Mouse (Mus musculus) cerebellum, adult 2 months (tissue): ENCODE data around the gene H2-T3. TPM values are rescaled to one million over a fixed set of nuclear protein-coding genes. Genes with fewer than 3 reads are reported as not detected.
"Not testable (repeated sequence)": the region's sequence is repeated elsewhere in the genome, so short reads cannot be mapped to it uniquely, and the experiment has no call there.

Experiments
- DNase-seq, 2 experiments: peaks; one replicate each; pipeline ENCODE4 v3.0.0; 2021
- H3K27ac ChIP-seq: fragments of 200-500 bp; 2 replicates; pipeline ENCODE4 v1.5.1; 2012; ENCODE audit warnings: low read length, control low read depth, inconsistent platforms; ENCODE audit not compliant: insufficient read depth
- H3K27me3 ChIP-seq: fragments of 200-500 bp; 2 replicates; pipeline ENCODE4 v1.6.1; 2012; ENCODE audit warnings: inconsistent platforms, mild to moderate bottlenecking, low read length, moderate library complexity; ENCODE audit not compliant: control insufficient read depth, insufficient read depth
- H3K4me1 ChIP-seq: fragments of 200-500 bp; 2 replicates; pipeline ENCODE4 v1.6.1; 2011; ENCODE audit warnings: low read length; ENCODE audit not compliant: control insufficient read depth, insufficient read depth
- H3K4me3 ChIP-seq: fragments of 200-500 bp; replicated peaks from 2 replicates; pipeline ENCODE3; 2011; ENCODE audit warnings: mild to moderate bottlenecking, low read depth, low read length, control low read depth; ENCODE audit not compliant: insufficient read depth
- CTCF ChIP-seq: fragments of 200-500 bp; IDR thresholded peaks from 2 replicates; pipeline ENCODE4 v1.5.1; 2011; ENCODE audit warnings: low read depth, mild to moderate bottlenecking, control low read depth, low read length, moderate library complexity, borderline replicate concordance; ENCODE audit not compliant: insufficient read depth
- POLR2A ChIP-seq: fragments of 200-500 bp; IDR thresholded peaks from 2 replicates; pipeline ENCODE4 v1.6.1; 2011; ENCODE audit warnings: low read length, control low read depth, borderline replicate concordance; ENCODE audit not compliant: insufficient read depth
- WGBS: fragments of 180-500 bp; shearing (Covaris S2); methylation state at CpG from one replicate; pipeline ENCODE4 v1.1.7; 2018; 5-methylcytosine and 5-hydroxymethylcytosine counted together
- polyA plus RNA-seq: library from polyadenylated mRNA; depleted of rRNA; stranded (reverse); fragments of >200 nt; gene quantifications from 2 replicates; pipeline ENCODE4 v1.2.3, GENCODE M21; 2012; rRNA removed

H2-T3 gene
- polyA plus RNA-seq, 1 experiment: not detected

DNA sequence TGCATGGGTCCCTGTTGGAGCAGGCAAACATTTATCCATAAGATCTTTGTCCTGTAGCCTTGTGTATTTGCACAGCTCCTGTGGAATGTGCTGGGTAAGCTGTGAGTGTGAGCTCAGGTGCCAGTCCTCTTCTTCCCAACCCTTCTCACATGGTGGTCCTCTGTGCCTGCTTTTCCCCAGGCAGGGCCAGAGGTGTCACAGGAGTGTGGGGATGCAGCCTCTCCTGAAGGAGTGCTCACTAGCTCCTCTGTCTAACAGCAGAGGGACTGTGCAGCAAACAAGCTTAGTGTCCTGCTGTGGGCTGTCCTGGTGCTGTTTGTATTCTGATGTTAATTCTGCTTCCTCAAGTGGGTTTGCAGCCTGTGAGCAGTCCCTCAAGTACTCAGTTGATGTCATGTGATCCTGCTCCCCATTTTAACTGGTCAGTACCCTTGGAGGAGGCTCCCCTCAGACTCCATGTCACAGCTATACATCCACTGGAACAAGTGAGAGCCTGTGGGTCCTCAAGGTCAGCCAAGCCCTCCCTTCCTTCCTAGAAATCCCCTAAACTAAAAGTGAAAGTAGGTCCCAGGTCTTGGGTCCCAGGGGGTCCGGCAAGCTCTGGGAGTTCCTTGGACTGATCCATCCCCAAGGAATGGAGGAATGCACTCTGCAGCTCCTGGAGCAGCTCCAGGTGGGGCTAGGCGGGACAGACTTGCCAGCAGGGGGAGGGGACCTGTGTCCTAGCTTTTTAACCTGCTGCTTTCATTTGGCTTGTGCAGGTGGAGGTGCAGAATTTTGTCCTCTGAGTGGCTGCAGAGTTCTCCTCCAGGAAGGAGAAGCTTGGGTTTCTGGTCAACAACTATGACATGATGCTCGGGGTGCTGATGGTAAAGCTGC lies 35.6 kb downstream of the H2-T3 start:
- no peak for DNase-seq
- H3K4me3 ChIP-seq: no peak overlapping the region
- H3K4me1 ChIP-seq: no peaks in the 10 kb centered on the region
- 20% methylated on average over 3 of the region's 3 CpGs for WGBS
- no peak overlapping the region for H3K27ac ChIP-seq
- peaks cover 1% of the 10 kb centered on the region; the same call in 1 of the 2 replicates for H3K27me3 ChIP-seq
- TF ChIP-seq CTCF (no peak), POLR2A (no peak)

DNA sequence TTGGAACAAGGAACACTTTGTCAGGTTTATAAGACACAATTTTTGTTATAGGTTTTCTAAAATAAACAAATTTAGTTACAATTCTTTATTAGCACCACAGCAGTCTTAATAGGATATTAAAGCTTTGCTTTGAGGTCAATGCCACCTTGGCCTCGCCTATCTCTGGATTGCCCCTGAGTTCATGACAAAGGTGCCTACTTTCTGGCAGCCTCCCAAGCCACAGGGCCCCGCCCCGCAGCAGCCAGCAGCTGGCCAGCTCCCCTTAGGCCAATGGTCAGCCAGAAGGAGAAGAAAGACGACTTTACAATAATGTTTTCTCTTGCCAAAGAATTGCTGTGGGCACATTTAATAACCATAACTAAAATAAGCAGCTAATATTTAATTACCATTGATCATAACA lies 38.9 kb downstream of the H2-T3 start:
- H3K27ac ChIP-seq, H3K4me3 ChIP-seq, H3K27me3 ChIP-seq, H3K4me1 ChIP-seq, DNase-seq: not testable (repeated sequence)
- 37% methylated on average over 4 of the region's 4 CpGs for WGBS

DNA sequence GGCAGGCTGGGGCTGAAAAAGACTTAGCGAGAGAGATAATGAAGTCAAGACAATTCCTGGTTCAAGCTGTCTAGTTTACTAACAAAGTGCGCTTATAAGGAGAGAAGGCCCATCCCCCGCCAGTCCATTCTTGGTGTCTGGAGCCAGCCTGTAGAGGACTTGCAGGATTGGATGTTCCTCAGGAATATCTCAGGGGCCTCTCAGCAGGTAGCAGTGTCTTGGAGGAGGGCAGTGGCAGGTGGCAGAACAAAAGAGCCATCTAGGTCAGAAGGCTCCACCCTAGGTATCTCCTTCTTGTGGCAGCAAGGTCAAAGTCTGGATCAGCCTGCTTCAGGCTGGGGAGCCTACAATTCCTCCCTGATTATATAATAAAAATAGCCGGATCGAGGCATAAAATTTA lies 41.6 kb downstream of the H2-T3 start:
- not testable (repeated sequence) for DNase-seq, H3K27me3 ChIP-seq
- WGBS: 89% methylated on average over 5 of the region's 5 CpGs

DNA sequence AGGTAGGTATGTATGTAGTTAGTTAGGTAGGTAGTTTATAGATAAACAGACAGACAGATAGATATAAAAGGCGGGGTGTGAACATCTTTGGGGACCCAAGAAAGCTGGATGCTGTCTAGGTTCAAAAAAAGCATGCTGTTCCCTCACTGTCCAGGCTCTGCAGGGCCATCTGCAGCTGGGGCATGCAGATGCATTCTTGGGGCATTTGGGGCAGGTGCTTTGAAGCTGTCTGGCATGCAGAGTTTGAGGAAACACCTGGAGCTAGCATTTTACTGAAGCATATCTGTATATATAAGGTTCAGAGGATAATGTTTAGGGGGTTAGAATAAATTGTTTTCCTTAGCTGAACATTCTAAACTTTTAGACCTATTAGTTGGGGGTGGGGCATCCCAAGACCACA lies 43.1 kb downstream of the H2-T3 start:
- not testable (repeated sequence) for DNase-seq, H3K27me3 ChIP-seq, H3K4me3 ChIP-seq, H3K4me1 ChIP-seq, H3K27ac ChIP-seq
- WGBS: 81% methylated on average over 1 of the region's 1 CpGs

More for the DNA sequence above, 41.6 kb downstream of the H2-T3 start:
- not testable (repeated sequence) for H3K4me3 ChIP-seq, H3K27ac ChIP-seq, H3K4me1 ChIP-seq

DNA sequence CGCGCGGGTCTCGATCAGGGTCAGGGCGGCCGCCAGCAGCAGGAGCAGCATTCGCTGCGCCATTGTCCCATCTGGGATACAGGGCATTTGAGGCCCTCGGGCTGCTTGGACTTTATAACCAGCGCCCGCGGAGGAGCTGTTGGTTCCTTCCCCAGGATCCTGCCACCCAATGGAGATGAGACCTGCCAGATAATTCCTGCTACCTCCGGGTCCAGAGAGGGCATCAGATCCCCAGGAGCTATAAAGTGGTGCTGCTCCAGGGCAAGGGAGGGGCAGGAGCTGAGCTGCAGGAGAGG lies 44.3 kb downstream of the H2-T3 start:
- not testable (repeated sequence) for H3K4me1 ChIP-seq, H3K27ac ChIP-seq, H3K4me3 ChIP-seq, DNase-seq, H3K27me3 ChIP-seq
- WGBS: 3% methylated on average over 13 of the region's 13 CpGs

DNA sequence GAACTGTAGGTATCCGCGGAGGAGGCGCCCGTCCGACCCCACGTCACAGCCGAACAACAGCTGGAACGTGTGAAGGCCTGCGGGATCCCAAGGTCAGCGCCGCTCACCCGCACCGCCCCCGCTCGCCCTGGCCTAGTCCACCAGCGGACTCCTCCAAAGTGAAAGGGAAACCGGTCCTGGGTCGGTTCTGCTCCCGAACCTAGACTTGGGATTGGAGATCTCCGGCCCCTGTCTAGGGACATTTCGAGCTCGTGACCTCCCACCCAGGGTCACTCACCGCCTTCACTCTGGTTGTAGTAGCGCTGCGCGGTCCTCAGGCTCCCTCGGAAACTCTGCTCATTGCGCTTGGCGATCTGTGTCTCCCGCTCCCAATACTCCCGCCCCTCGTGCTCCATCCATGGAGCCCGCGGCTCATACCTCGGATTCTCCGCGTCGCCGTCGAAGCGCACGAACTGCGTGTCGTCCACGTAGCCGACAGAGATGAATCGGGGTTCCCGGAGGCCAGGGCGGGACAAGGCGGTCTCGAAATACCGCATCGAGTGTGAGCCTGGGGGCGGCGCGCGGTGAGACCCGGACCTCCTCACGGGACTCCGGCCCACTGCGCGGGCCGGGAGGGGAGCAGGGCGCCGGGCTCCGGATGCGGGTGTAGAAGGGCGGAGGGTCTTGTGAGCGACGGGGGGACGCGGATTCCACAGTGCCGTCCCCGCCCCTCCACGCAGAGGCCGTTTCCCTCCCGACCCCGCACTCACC lies 44.8 kb downstream of the H2-T3 start:
- TF ChIP-seq CTCF: no peak
- TF ChIP-seq POLR2A: no peak

DNA sequence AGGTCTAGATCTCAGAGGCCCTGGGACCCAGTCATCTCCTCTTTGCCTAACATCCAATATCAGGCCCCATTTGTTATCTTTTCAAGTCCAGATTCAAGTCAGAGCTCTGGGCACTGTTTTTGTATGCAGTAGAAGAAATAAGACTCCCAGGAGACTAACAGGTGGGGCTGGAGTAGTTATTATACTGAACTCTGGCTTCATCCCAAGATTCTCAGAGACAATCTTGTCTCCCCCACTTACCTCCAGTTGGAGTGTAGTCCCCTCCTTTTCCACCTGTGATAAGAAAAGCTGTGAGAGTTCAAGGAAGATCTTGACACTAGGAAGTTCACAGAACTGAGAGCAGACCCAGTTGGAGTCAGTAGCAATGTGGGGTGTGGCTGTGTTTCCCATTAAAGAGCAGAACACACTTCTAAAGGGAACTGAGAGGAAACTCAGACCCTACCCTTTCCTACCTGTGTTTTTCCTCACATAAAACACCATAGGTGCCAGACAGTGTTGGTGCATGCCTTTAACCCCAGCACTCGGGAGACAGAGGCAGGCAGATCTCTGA lies 53.7 kb downstream of the H2-T3 start:
- not testable (repeated sequence) for DNase-seq, H3K4me1 ChIP-seq, H3K27me3 ChIP-seq, H3K27ac ChIP-seq, H3K4me3 ChIP-seq
- WGBS: 80% methylated on average over 1 of the region's 1 CpGs

More for the DNA sequence above, 44.8 kb downstream of the H2-T3 start:
- Histone ChIP-seq H3K27me3 (peaks cover 2% of the 10 kb centered on the region; the same call in 1 of the 2 replicates), H3K4me1 (no peaks in the 10 kb centered on the region), H3K27ac (no peak overlapping the region), H3K4me3 (peak overlapping the region; percentile 8)
- no peak for DNase-seq
- 1% methylated on average over 78 of the region's 78 CpGs for WGBS

Other genes with a start within 250 kb of the H2-T3 start
- 85.8 and 99.1 TPM in 2 replicates for gene Abcf1, start 220.5 kb downstream of the H2-T3 start, polyA plus RNA-seq
- 92.5 and 103 TPM in 2 replicates for gene Gnl1, start 210.4 kb downstream of the H2-T3 start, polyA plus RNA-seq
- gene Prr3, start 210.1 kb downstream of the H2-T3 start, polyA plus RNA-seq: 38.8 and 42.6 TPM in 2 replicates
- gene H2-T24, start 169.7 kb downstream of the H2-T3 start, polyA plus RNA-seq: 0.95 and 1.1 TPM in 2 replicates
- gene H2-T23, start 157.4 kb downstream of the H2-T3 start, polyA plus RNA-seq: 13.0 and 17.3 TPM in 2 replicates
- gene H2-T22, start 147.5 kb downstream of the H2-T3 start, polyA plus RNA-seq: 25.5 and 31.0 TPM in 2 replicates
- gene Gm6034, start 147.3 kb downstream of the H2-T3 start, polyA plus RNA-seq: not detected in 2 replicates
- gene Gm11127, start 131.9 kb downstream of the H2-T3 start, polyA plus RNA-seq: 0.08 and 0.15 TPM in 2 replicates
- 0.10 TPM in 1 of 2 replicates, not detected in the other for gene Gm19684, start 68.6 kb downstream of the H2-T3 start, polyA plus RNA-seq
- gene Gm7030, start 60.9 kb downstream of the H2-T3 start, polyA plus RNA-seq: not detected in 2 replicates
- gene Gm8909, start 21.8 kb downstream of the H2-T3 start, polyA plus RNA-seq: not detected in 2 replicates
- gene Rpp21, start 67.8 kb upstream of the H2-T3 start, polyA plus RNA-seq: 71.2 and 71.8 TPM in 2 replicates
- 55.6 and 57.9 TPM in 2 replicates for gene Trim39, start 82.0 kb upstream of the H2-T3 start, polyA plus RNA-seq
- gene H2-M10.2, start 96.2 kb upstream of the H2-T3 start, polyA plus RNA-seq: not detected in 2 replicates
- gene H2-M10.1, start 135.9 kb upstream of the H2-T3 start, polyA plus RNA-seq: not detected in 2 replicates
- not detected in 2 replicates for gene H2-M10.3, start 178.1 kb upstream of the H2-T3 start, polyA plus RNA-seq